Mouse (Mus musculus) cerebellum, adult 2 months (tissue): Measurements from ENCODE around the gene Rnf10. TPM values are rescaled to one million over a fixed set of nuclear protein-coding genes. Genes with fewer than 3 reads are reported as not detected.

ENCODE experiments used
- DNase-seq, 2 experiments: peaks; one replicate each; pipeline ENCODE4 v3.0.0; 2021
- H3K27ac ChIP-seq: fragments of 200-500 bp; 2 replicates; pipeline ENCODE4 v1.5.1; 2012; ENCODE audit warnings: low read length, control low read depth, inconsistent platforms; ENCODE audit not compliant: insufficient read depth
- H3K27me3 ChIP-seq: fragments of 200-500 bp; 2 replicates; pipeline ENCODE4 v1.6.1; 2012; ENCODE audit warnings: inconsistent platforms, mild to moderate bottlenecking, low read length, moderate library complexity; ENCODE audit not compliant: control insufficient read depth, insufficient read depth
- H3K4me1 ChIP-seq: fragments of 200-500 bp; 2 replicates; pipeline ENCODE4 v1.6.1; 2011; ENCODE audit warnings: low read length; ENCODE audit not compliant: control insufficient read depth, insufficient read depth
- H3K4me3 ChIP-seq: fragments of 200-500 bp; replicated peaks from 2 replicates; pipeline ENCODE3; 2011; ENCODE audit warnings: mild to moderate bottlenecking, low read depth, low read length, control low read depth; ENCODE audit not compliant: insufficient read depth
- CTCF ChIP-seq: fragments of 200-500 bp; IDR thresholded peaks from 2 replicates; pipeline ENCODE4 v1.5.1; 2011; ENCODE audit warnings: low read depth, mild to moderate bottlenecking, control low read depth, low read length, moderate library complexity, borderline replicate concordance; ENCODE audit not compliant: insufficient read depth
- POLR2A ChIP-seq: fragments of 200-500 bp; IDR thresholded peaks from 2 replicates; pipeline ENCODE4 v1.6.1; 2011; ENCODE audit warnings: low read length, control low read depth, borderline replicate concordance; ENCODE audit not compliant: insufficient read depth
- WGBS: fragments of 180-500 bp; shearing (Covaris S2); methylation state at CpG from one replicate; pipeline ENCODE4 v1.1.7; 2018; 5-methylcytosine and 5-hydroxymethylcytosine counted together
- polyA plus RNA-seq: library from polyadenylated mRNA; depleted of rRNA; stranded (reverse); fragments of >200 nt; gene quantifications from 2 replicates; pipeline ENCODE4 v1.2.3, GENCODE M21; 2012; rRNA removed

Rnf10 gene
- 141 and 151 TPM in 2 replicates for polyA plus RNA-seq

DNA sequence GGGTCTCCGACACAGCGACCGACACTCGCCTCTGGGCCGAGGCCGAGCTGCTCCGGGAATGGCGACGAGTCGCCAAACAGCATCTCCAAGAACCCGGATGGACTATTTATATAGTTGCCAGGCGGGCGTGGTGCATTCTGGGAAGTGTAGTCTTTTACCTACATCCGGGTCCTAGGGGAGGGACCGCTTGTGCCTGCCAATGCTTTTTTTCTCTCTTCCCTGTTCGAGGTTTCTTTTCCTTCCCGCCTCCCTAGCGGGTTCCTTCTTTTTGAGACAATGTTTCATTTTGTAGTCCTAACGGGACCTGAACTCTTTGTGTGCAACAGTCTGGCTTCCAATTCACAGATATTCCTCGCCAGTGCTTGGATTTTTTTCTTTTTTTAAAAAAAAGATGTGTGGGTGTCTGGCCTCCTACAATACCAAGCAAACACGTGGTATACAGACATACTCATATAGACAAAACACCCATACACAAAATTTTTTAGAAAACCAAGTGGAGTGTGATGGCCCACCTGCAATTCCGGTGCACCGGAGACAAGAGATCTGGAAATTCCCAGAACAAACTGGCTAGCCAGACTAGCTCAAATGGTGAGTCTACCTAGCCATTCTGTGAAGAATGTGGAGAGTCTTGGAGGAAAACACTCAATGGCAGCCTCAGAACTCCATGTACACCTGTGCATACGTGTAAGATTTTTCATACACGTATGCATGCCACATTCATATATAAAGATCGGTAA, at the start of gene Rnf10:
Gene Rnf10, minus strand, starts transcription at position 87 of the 737 bp plus-strand sequence.
- peak; percentile 96 for TF ChIP-seq POLR2A
- TF ChIP-seq CTCF: no peak

GRCm38 (mm10) chr5:115319004-115319940, 46.6 kb upstream of the Rnf10 start:
- H3K4me3 ChIP-seq: peak overlapping the region; percentile 65
- DNase-seq: peak; percentile 85 to 90
- peak overlapping the region; percentile 63 for H3K27ac ChIP-seq
- no peaks in the 10 kb centered on the region for H3K27me3 ChIP-seq
- 2% methylated on average over 22 of the region's 22 CpGs for whole genome bisulfite sequencing
- peaks cover 14% of the 10 kb centered on the region for H3K4me1 ChIP-seq
- TF ChIP-seq POLR2A (no peak; the same call in 1 of the 2 replicates), CTCF (peak; percentile 58; the same call in 1 of the 2 replicates)

More for the DNA sequence above, at the start of gene Rnf10:
- H3K27me3 ChIP-seq: no peaks in the 10 kb centered on the region
- peak within 1 kb of the TSS; percentile 88 for H3K4me3 ChIP-seq
- H3K4me1 ChIP-seq: peaks cover 7% of the 10 kb centered on the region; the same call in 1 of the 2 replicates
- peak; percentile 98 to 99 for DNase-seq
- 10% methylated on average over 26 of the region's 26 CpGs for WGBS
- H3K27ac ChIP-seq: peak within 1 kb of the TSS; percentile 85

GRCm38 (mm10) chr5:115317645-115318328, 45.1 kb upstream of the Rnf10 start:
- Histone ChIP-seq H3K4me1 (peaks cover 14% of the 10 kb centered on the region), H3K27ac (no peak overlapping the region), H3K27me3 (no peaks in the 10 kb centered on the region), H3K4me3 (no peak overlapping the region)
- DNase-seq: no peak
- WGBS: 29% methylated on average over 10 of the region's 10 CpGs
- no peak for TF ChIP-seq POLR2A
- TF ChIP-seq CTCF: no peak

GRCm38 (mm10) chr5:115316968-115317644, 44.4 kb upstream of the Rnf10 start:
- WGBS: 18% methylated on average over 14 of the region's 14 CpGs
- H3K4me1 ChIP-seq: peaks cover 14% of the 10 kb centered on the region
- TF ChIP-seq POLR2A (no peak), CTCF (no peak)
- no peak overlapping the region for H3K4me3 ChIP-seq
- H3K27me3 ChIP-seq: no peaks in the 10 kb centered on the region
- no peak for DNase-seq
- no peak overlapping the region; the same call in 1 of the 2 replicates for H3K27ac ChIP-seq

GRCm38 (mm10) chr5:115313668-115313943, 40.9 kb upstream of the Rnf10 start:
- 75% methylated on average over 5 of the region's 5 CpGs for WGBS
- peaks cover 11% of the 10 kb centered on the region for H3K4me1 ChIP-seq
- no peak for DNase-seq
- TF ChIP-seq CTCF (no peak), POLR2A (no peak)
- H3K27me3 ChIP-seq: no peaks in the 10 kb centered on the region
- no peak overlapping the region for H3K4me3 ChIP-seq
- H3K27ac ChIP-seq: no peak overlapping the region

DNA sequence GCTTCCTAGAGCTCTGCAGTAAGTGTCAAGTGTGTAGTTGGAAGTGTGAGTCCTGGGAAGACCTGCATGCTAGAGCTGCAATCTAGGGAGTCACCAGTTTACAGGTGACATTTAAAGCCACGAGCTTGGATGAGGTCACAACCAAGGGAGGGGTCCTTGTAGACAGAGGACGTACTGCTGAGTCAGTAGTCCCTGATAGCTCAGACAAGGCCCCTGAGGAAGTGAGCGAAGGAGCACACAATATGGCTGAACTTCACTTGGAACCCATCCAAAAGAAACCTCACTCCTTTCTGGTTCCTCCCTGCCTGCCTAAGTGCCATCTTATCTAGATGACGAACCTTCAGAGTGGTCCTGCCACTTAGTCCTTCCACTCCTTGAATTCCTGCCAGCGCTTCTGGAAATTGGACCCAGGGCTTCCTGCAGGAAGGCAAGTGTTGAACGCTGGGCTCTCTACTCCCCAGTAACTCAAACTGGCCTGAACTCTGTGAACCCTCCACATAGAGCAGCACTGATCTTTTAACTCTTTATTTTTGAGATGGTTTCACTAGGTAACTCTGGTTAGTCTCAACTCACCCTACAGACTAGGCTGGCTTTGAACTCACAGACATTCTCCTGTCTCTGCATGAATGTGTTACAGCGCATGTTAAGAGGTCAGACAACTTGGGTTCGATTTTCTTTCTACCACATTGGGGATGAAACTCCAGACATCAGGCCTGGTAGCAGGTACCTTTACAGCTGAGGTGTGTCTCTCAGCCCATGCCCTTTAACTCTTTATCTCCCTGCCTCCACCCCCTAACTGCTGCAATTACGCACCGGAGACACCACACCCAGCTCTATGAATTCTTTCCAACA, 40.3 kb upstream of the Rnf10 start:
- Histone ChIP-seq H3K4me3 (no peak overlapping the region), H3K27me3 (no peaks in the 10 kb centered on the region), H3K4me1 (peaks cover 10% of the 10 kb centered on the region), H3K27ac (no peak overlapping the region)
- DNase-seq: no peak
- 73% methylated on average over 10 of the region's 10 CpGs for WGBS
- TF ChIP-seq POLR2A (no peak), CTCF (no peak)
